Mouse (Mus musculus) left cerebral cortex, adult 2 months (tissue): ENCODE results near the gene Tsks. TPM values are rescaled to one million over a fixed set of nuclear protein-coding genes. Genes with fewer than 3 reads are reported as not detected.
A peak's percentile ranks its signal among the peaks of the same experiment; 100 is the strongest.

Source experiments
- DNase-seq, 2 experiments: peaks; one replicate each; pipeline ENCODE4 v3.0.0; 2021 to 2022; ENCODE audit warnings: low spot score in 2 of 2, mixed read lengths in 1 of 2; ENCODE audit errors: extremely low spot score in 1 of 2
- H3K27ac ChIP-seq: fragments of 200-600 bp; 2 replicates; pipeline ENCODE4 v1.8.1; 2022
- H3K4me3 ChIP-seq: fragments of 200-600 bp; 2 replicates; pipeline ENCODE4 v1.8.1; 2022
- CTCF ChIP-seq: fragments of 200-600 bp; IDR thresholded peaks from 2 replicates; pipeline ENCODE4 v1.8.1; 2022; ENCODE audit warnings: antibody characterized with exemption, mild to moderate bottlenecking, moderate library complexity
- intact Hi-C: fragments of 180-260 bp; cut with DNase I; formaldehyde crosslinking; loops from one replicate; pipeline ENCODE4 v1.15.1; 2025
- total RNA-seq, 2 experiments: library from RNA; stranded (reverse); gene quantifications; 2 replicates each; pipeline ENCODE4 v1.2.3; 2021

Gene Tsks
- total RNA-seq, 2 experiments from 2014 or later: 2.8 to 3.0 TPM

GRCm38 (mm10) chr7:44984833-44985164 lies 41.8 kb downstream of the Tsks start:
- H3K27ac ChIP-seq: no peak overlapping the region
- TF ChIP-seq CTCF: no peak
- no peak overlapping the region for H3K4me3 ChIP-seq
- intact Hi-C loops: loop anchor here (5.0 kb wide), 1 partner anchor 83 kb away; no protein-coding TSS in a partner anchor
- DNase-seq: no peak

- peak; percentile 43 to 62 for DNase-seq
- H3K4me3 ChIP-seq: peak overlapping the region; percentile 97
- H3K27ac ChIP-seq: peak overlapping the region; percentile 96
- TF ChIP-seq CTCF: peak; percentile 27
- intact Hi-C loops: no loop called here
These were observed 42.7 kb downstream of the Tsks start for GRCm38 (mm10) chr7:44985595-44986191.

DNA sequence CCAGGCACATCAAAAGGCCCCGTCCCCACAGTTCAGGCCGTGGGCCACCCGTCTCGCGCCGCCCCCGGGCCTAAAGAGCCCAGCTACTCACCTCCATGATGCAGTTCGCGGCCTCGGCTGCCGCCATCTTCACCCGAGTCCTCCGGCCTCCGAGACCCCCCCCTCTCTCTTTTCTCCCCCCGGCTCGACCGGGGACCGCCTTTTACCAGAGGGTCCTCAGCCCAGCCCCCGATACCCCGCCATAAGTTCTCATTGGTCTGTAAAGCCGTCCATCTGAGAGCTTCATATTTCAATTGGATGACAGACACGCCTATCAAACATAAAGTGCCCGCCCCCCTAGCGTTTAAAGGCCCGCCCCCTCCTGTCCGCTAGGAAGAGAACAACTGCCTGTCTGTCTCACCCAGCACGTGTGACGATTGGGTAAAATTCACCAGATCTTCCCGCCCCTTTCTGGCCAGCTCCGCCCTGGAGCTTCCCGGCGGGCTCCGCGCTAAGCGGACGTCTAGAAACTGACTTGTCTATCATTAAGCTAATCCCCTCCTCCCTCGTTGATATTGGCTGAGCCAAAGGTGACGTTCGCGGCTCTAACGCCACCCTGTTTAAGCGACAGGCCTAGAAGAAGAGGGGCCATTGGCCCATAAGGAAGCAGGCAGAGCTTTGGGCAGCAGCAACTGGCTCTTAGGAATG lies 43.3 kb downstream of the Tsks start, which contains the start of gene Prmt1:
Gene Prmt1, minus strand, starts transcription at position 377 of the 687 bp plus-strand sequence.
- intact Hi-C loops: no loop called here

GRCm38 (mm10) chr7:44986879-44987718 lies 44.1 kb downstream of the Tsks start:
- intact Hi-C loops: no loop called here
- DNase-seq: no peak
- peak overlapping the region; percentile 56 for H3K4me3 ChIP-seq
- peak overlapping the region; percentile 88 for H3K27ac ChIP-seq
- no peak for TF ChIP-seq CTCF

More for the DNA sequence above, 43.3 kb downstream of the Tsks start, which contains the start of gene Prmt1:
- TF ChIP-seq CTCF: no peak
- DNase-seq: peak; percentile 95 to 98
- Histone ChIP-seq H3K27ac (peak within 1 kb of the TSS; percentile 96), H3K4me3 (peak within 1 kb of the TSS; percentile 97)

DNA sequence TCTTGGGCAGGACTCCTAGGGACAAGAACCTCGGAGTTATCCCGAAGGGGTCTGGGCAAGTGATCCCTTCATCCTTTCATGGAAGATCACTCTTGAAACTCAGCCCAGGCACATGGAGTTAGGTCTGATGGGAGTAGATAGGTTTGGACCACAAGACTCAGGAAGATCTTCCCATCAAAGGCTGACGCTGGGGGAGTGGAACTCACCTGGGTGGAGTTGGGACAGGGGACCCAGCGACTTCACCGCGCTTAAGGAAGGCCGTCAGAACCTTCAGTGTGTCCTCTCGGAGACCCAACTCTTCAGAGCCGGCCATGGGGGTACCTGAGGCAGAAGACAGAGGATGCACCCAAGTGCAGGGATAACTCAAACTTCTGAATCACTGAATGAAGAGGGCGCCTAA lies 53.7 kb downstream of the Tsks start:
- H3K27ac ChIP-seq: no peak overlapping the region
- intact Hi-C loops: no loop called here
- DNase-seq: no peak
- TF ChIP-seq CTCF: no peak
- H3K4me3 ChIP-seq: peak overlapping the region; percentile 76

GRCm38 (mm10) chr7:44997231-44997939 lies 54.4 kb downstream of the Tsks start, which contains the start of gene Irf3:
TSS of gene Irf3 (plus strand) at chr7:44997648.
- peak; percentile 94 to 95 for DNase-seq
- intact Hi-C loops: no loop called here
- no peak for TF ChIP-seq CTCF

GRCm38 (mm10) chr7:44997940-44998428 lies 55.0 kb downstream of the Tsks start:
- Histone ChIP-seq H3K4me3 (peak overlapping the region; percentile 76), H3K27ac (peak overlapping the region; percentile 75)
- no peak for TF ChIP-seq CTCF
- intact Hi-C loops: loop anchor here (2.0 kb wide), 1 partner anchor 17 kb away; no protein-coding TSS in a partner anchor
- DNase-seq: no peak

More at GRCm38 (mm10) chr7:44997231-44997939, 54.4 kb downstream of the Tsks start, which contains the start of gene Irf3:
- Histone ChIP-seq H3K27ac (peak within 1 kb of the TSS; percentile 76), H3K4me3 (peak within 1 kb of the TSS; percentile 76)

DNA sequence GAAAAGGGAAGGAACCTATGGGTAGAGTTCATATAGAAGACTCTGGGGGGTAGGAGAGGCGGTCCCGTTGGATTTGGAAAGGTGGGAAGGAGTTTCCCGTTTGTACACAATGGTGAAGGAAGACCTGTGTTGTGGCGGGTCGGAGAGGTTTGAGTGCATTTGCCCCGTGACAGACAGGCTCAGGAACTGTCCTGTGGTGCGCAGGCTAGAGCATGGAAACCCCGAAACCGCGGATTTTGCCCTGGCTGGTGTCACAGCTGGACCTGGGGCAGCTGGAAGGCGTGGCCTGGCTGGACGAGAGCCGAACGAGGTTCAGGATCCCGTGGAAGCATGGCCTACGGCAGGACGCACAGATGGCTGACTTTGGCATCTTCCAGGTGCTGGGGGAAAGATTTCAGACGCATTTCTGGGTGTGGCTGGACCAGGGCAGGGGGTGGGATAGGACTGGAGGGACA lies 55.5 kb downstream of the Tsks start, which contains the start of gene Bcl2l12:
Gene Bcl2l12, minus strand, starts transcription at position 212 of the 455 bp plus-strand sequence.
- peak within 1 kb of the TSS; percentile 76 for H3K4me3 ChIP-seq
- H3K27ac ChIP-seq: peak within 1 kb of the TSS; percentile 75
- intact Hi-C loops: loop anchor here (2.0 kb wide), 1 partner anchor 16 kb away; no protein-coding TSS in a partner anchor
- TF ChIP-seq CTCF: no peak
- DNase-seq: no peak

GRCm38 (mm10) chr7:44999753-45000152 lies 56.7 kb downstream of the Tsks start:
- no peak overlapping the region for H3K27ac ChIP-seq
- no peak overlapping the region for H3K4me3 ChIP-seq
- intact Hi-C loops: loop anchor here (2.0 kb wide), 1 partner anchor 15 kb away; no protein-coding TSS in a partner anchor
- no peak for DNase-seq
- no peak for TF ChIP-seq CTCF

DNA sequence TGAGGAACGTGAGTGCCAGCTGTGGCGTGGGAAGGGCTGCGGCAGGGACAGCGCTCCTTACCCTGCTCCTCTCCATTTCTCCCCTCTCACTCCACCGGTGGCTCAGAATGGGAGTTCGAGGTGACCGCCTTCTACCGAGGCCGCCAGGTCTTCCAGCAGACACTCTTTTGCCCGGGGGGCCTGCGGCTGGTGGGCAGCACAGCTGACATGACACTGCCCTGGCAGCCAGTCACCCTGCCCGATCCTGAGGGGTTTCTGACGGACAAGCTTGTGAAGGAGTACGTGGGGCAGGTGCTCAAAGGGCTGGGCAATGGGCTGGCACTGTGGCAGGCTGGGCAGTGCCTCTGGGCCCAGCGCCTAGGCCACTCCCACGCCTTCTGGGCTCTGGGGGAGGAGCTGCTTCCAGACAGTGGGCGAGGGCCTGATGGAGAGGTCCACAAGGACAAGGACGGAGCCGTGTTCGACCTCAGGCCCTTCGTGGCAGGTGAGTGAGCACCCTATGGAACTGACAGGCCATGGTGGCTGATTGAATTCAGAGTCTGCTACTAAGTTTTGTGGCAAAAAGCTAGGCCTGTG lies 57.6 kb downstream of the Tsks start:
- H3K4me3 ChIP-seq: no peak overlapping the region
- no peak for DNase-seq
- intact Hi-C loops: no loop called here
- TF ChIP-seq CTCF: no peak
- no peak overlapping the region for H3K27ac ChIP-seq

GRCm38 (mm10) chr7:45002440-45002839 lies 59.4 kb downstream of the Tsks start:
- H3K4me3 ChIP-seq: no peak overlapping the region
- no peak overlapping the region for H3K27ac ChIP-seq
- intact Hi-C loops: no loop called here
- TF ChIP-seq CTCF: no peak
- DNase-seq: no peak
